Comparison of ENCODE assay signal across 8 mouse cellular contexts in genomic region chr4:56865003-56865511, GRCm38 (mm10). TPM values are rescaled to one million over a fixed set of nuclear protein-coding genes. Genes with fewer than 3 reads are reported as not detected.
A peak's percentile ranks its signal among the peaks of the same experiment; 100 is the strongest.
DNase-seq lines count a peak whose midpoint lies in the region; ATAC-seq and TF ChIP-seq lines count a peak whose summit lies in the region.

Ctnnal1 (minus strand) TSS chr4:56865188.

- peak within 1 kb of the TSS; percentile 82 for H3K9ac ChIP-seq in embryonic facial prominence, embryonic 14.5 days (ENCODE audit: low read depth, low read length)
- peak within 1 kb of the TSS; percentile 85 for H3K9ac ChIP-seq in limb, embryonic 12.5 days (replicated peaks)
- H3K9ac ChIP-seq in midbrain, embryonic 14.5 days (replicated peaks; ENCODE audit: low read length), result peak within 1 kb of the TSS; percentile 92

- no peaks in the 10 kb centered on the region for H3K36me3 ChIP-seq in embryonic facial prominence, embryonic 14.5 days (ENCODE audit: control insufficient read depth, insufficient read depth, low read length)
- H3K36me3 ChIP-seq in limb, embryonic 12.5 days, result no peaks in the 10 kb centered on the region; the same call in 1 of the 2 replicates
- no peaks in the 10 kb centered on the region for H3K36me3 ChIP-seq in midbrain, embryonic 14.5 days (ENCODE audit: control insufficient read depth, insufficient read depth, low read length)

- peak within 1 kb of the TSS; percentile 94 for H3K4me2 ChIP-seq in embryonic facial prominence, embryonic 14.5 days (ENCODE audit: low read depth, low read length)
- peak within 1 kb of the TSS; percentile 85 for H3K4me2 ChIP-seq in limb, embryonic 12.5 days
- peak within 1 kb of the TSS; percentile 71 for H3K4me2 ChIP-seq in midbrain, embryonic 14.5 days (ENCODE audit: low read length)

- ATAC-seq in embryonic facial prominence, embryonic 14.5 days (ENCODE audit: low read depth), result peak; percentile 96
- peak; percentile 98 for ATAC-seq in limb, embryonic 12.5 days (ENCODE audit: insufficient number of reproducible peaks, insufficient read depth, low FRiP score, low TSS enrichment, low read depth)
- peak; percentile 96 for ATAC-seq in midbrain, embryonic 14.5 days (ENCODE audit: low FRiP score, low TSS enrichment)

- H3K9me3 ChIP-seq in embryonic facial prominence, embryonic 14.5 days (ENCODE audit: control insufficient read depth, low read length), result no peaks in the 10 kb centered on the region
- H3K9me3 ChIP-seq in limb, embryonic 12.5 days, result no peaks in the 10 kb centered on the region
- H3K9me3 ChIP-seq in midbrain, embryonic 14.5 days (ENCODE audit: control insufficient read depth, low read length), result no peaks in the 10 kb centered on the region

- peak within 1 kb of the TSS; percentile 54; the same call in 1 of the 2 replicates for H3K27ac ChIP-seq in bone marrow, adult 2 months (ENCODE audit: control insufficient read depth, insufficient read depth, low read depth, low read length, poor library complexity)
- H3K27ac ChIP-seq in embryonic facial prominence, embryonic 14.5 days (replicated peaks; ENCODE audit: low read depth, low read length), result peak within 1 kb of the TSS; percentile 82
- peak within 1 kb of the TSS; percentile 87 for H3K27ac ChIP-seq in limb, embryonic 12.5 days
- peak within 1 kb of the TSS; percentile 82 for H3K27ac ChIP-seq in midbrain, embryonic 14.5 days (replicated peaks; ENCODE audit: low read depth, low read length)

- no peak for TF ChIP-seq CTCF in bone marrow, adult 2 months (IDR thresholded peaks at IDR 0.05; ENCODE audit: control insufficient read depth, insufficient read depth, low read length)

- no peaks in the 10 kb centered on the region for H3K27me3 ChIP-seq in embryonic facial prominence, embryonic 14.5 days (replicated peaks; ENCODE audit: control insufficient read depth, insufficient read depth, low read length)
- H3K27me3 ChIP-seq in limb, embryonic 12.5 days, result no peaks in the 10 kb centered on the region
- no peaks in the 10 kb centered on the region for H3K27me3 ChIP-seq in midbrain, embryonic 14.5 days (ENCODE audit: control insufficient read depth, insufficient read depth, low read length)

- WGBS in bone marrow, adult 2 months, result under 1% methylated on average over 43 of the region's 45 CpGs
- WGBS in embryonic facial prominence, embryonic 14.5 days, result under 1% methylated on average over 17 of the region's 45 CpGs
- under 1% methylated on average over 41 of the region's 45 CpGs for WGBS in limb, embryonic 12.5 days
- WGBS in midbrain, embryonic 14.5 days, result 1% methylated on average over 45 of the region's 45 CpGs

- no peaks in the 10 kb centered on the region for H3K4me1 ChIP-seq in bone marrow, adult 2 months (ENCODE audit: control insufficient read depth, insufficient read depth, low read length)
- peaks cover 4% of the 10 kb centered on the region for H3K4me1 ChIP-seq in embryonic facial prominence, embryonic 14.5 days (ENCODE audit: control insufficient read depth, insufficient read depth, low read length)
- peaks cover 16% of the 10 kb centered on the region for H3K4me1 ChIP-seq in limb, embryonic 12.5 days (replicated peaks)
- H3K4me1 ChIP-seq in midbrain, embryonic 14.5 days (ENCODE audit: control insufficient read depth, insufficient read depth, low read length), result peaks cover 15% of the 10 kb centered on the region

- DNase-seq in A20 (ENCODE audit: low read depth, low spot score), result peak; percentile 98
- DNase-seq in embryonic facial prominence, embryonic 14.5 days (ENCODE audit: low spot score), result peak; percentile 94
- DNase-seq in heart, adult 8-10 months (ENCODE audit: low spot score), result peak; percentile 76
- peak; percentile 97 to 98 for DNase-seq in kidney, adult 8-10 months
- DNase-seq in midbrain, embryonic 14.5 days, result peak; percentile 87
- peak; percentile 87 to 88 for DNase-seq in spleen, adult 18-20 months

- TF ChIP-seq POLR2A in bone marrow, adult 2 months (IDR thresholded peaks at IDR 0.05; ENCODE audit: borderline replicate concordance, control insufficient read depth, low read depth, low read length), result peak; percentile 29; the same call in 1 of the 2 replicates

- H3K4me3 ChIP-seq in bone marrow, adult 2 months (replicated peaks; ENCODE audit: control insufficient read depth, low read depth, low read length), result peak within 1 kb of the TSS; percentile 79
- peak within 1 kb of the TSS; percentile 85 for H3K4me3 ChIP-seq in embryonic facial prominence, embryonic 14.5 days (ENCODE audit: low read depth, low read length)
- peak within 1 kb of the TSS; percentile 83 for H3K4me3 ChIP-seq in limb, embryonic 12.5 days (replicated peaks)
- peak within 1 kb of the TSS; percentile 82 for H3K4me3 ChIP-seq in midbrain, embryonic 14.5 days (replicated peaks; ENCODE audit: low read depth, low read length)

RNA-seq across cellular contexts. Expression of gene Ctnnal1, which starts in this region (rescaled TPM):
- polyA plus RNA-seq in bone marrow, adult 2 months (2011; ENCODE audit: insufficient read depth, insufficient read length, low replicate concordance, missing spikeins), result 5.8 and 9.5 TPM in 2 replicates
- 23.2 and 28.0 TPM in 2 replicates for polyA plus RNA-seq in embryonic facial prominence, embryonic 14.5 days (2014; fragmentation: Nextera tagmentation; extraction: Ambion mirVana)
- total RNA-seq in heart, adult 8-10 months (2022), result 10 to 100 TPM; 18.1 to 47.5 (median 30.1) TPM
- polyA plus RNA-seq in limb, embryonic 12.5 days (2016; fragmentation: Nextera tagmentation; extraction: Ambion mirVana), result 40.2 and 40.4 TPM in 2 replicates
- polyA plus RNA-seq in midbrain, embryonic 14.5 days (2014; fragmentation: Nextera tagmentation; extraction: Ambion mirVana), result 10.4 and 13.0 TPM in 2 replicates

Comparison
In these comparisons a context has a peak if more than half of its experiments do, and no peak if none do; other contexts are left out.
1. Peak in every context shown above with its lines: DNase-seq, ATAC-seq, H3K4me3 ChIP-seq and H3K27ac ChIP-seq.